Comparison of ENCODE assay signal across 8 mouse cellular contexts in genomic region chr9:30920736-30921135, GRCm38 (mm10). TPM values are rescaled to one million over a fixed set of nuclear protein-coding genes. Genes with fewer than 3 reads are reported as not detected.
DNase-seq lines count a peak whose midpoint lies in the region; ATAC-seq and TF ChIP-seq lines count a peak whose summit lies in the region.

No protein-coding gene starts in this region.

- no peak overlapping the region for H3K4me3 ChIP-seq in intestine, postnatal 0 days (ENCODE audit: low read depth, low read length)

- no peak for ATAC-seq in intestine, postnatal 0 days
- peak; percentile 46; the same call in 1 of the 2 replicates for ATAC-seq in megakaryocyte progenitor cell, adult 5-6 weeks (replicated peaks; ENCODE audit: poor library complexity)

- H3K36me3 ChIP-seq in intestine, postnatal 0 days (ENCODE audit: control insufficient read depth, insufficient read depth): no peaks in the 10 kb centered on the region

- 0 out of 2 replicates have a peak overlapping the region, but pooled peaks have one; percentile 79 for H3K4me2 ChIP-seq in intestine, postnatal 0 days (replicated peaks; ENCODE audit: low read depth)

- intact Hi-C loops in gastrocnemius, postnatal 14 days (cut with DNase I; ENCODE audit: low total_unique reads): no loop called here
- intact Hi-C loops in left cerebral cortex, postnatal 36 days (cut with DNase I): no loop called here

- TF ChIP-seq CTCF in intestine, postnatal 0 days (IDR thresholded peaks at IDR 0.05; ENCODE audit: low read depth): peak; percentile 68

- H3K27ac ChIP-seq in intestine, postnatal 0 days (ENCODE audit: low read depth, low read length): no peak overlapping the region

- H3K9ac ChIP-seq in intestine, postnatal 0 days (ENCODE audit: low read depth, low read length): no peak overlapping the region

- H3K27me3 ChIP-seq in intestine, postnatal 0 days (replicated peaks; ENCODE audit: control insufficient read depth, insufficient read depth, low read length): peaks cover 32% of the 10 kb centered on the region

- H3K4me1 ChIP-seq in intestine, postnatal 0 days (replicated peaks; ENCODE audit: control insufficient read depth, insufficient read depth, low read length): no peaks in the 10 kb centered on the region

- WGBS in intestine, postnatal 0 days: 32% methylated on average over 6 of the region's 6 CpGs

- peak; percentile 97 for DNase-seq in heart, adult 11 months
- DNase-seq in heart, adult 8-10 months (ENCODE audit: low spot score): no peak
- peak; percentile 93 for DNase-seq in ZHBTc4 (ENCODE audit: low read depth, low spot score)
- DNase-seq in gastrocnemius, postnatal 14 days: peak; percentile 61
- no peak for DNase-seq in left cerebral cortex, postnatal 36 days (ENCODE audit: low spot score in 2 of 2)
- no peak for DNase-seq in urinary bladder, adult 18-20 months (ENCODE audit: low spot score in 2 of 2)

- H3K9me3 ChIP-seq in intestine, postnatal 0 days (ENCODE audit: control insufficient read depth): no peaks in the 10 kb centered on the region

RNA-seq across cellular contexts. Expression of gene Adamts15, which starts 1.5 kb away (rescaled TPM):
- total RNA-seq in heart, adult 8-10 months (2022): 1 to 10 TPM; 4.6 to 7.1 (median 5.9) TPM
- total RNA-seq in gastrocnemius, postnatal 14 days (2021): 1 to 10 TPM; 3.9 to 5.8 TPM
- 0.91 and 0.95 TPM in 2 replicates for polyA plus RNA-seq in intestine, postnatal 0 days (2015; fragmentation: Nextera tagmentation; extraction: Ambion mirVana)
- total RNA-seq in megakaryocyte progenitor cell, adult 5-6 weeks (2015): not detected in 2 replicates
- total RNA-seq in megakaryocyte progenitor cell, adult 5-6 weeks (2017): 0.08 TPM in 1 of 2 replicates, not detected in the other
- 1 to 10 TPM; 4.7 to 6.4 TPM for total RNA-seq in left cerebral cortex, postnatal 36 days (2021)

RNA-seq across cellular contexts. Expression of gene Adamts8, which starts 21.6 kb away (rescaled TPM):
- total RNA-seq in heart, adult 8-10 months (2022): 1 to 10 TPM; 2.2 to 3.3 (median 2.9) TPM
- 1 to 10 TPM; 3.8 to 4.2 TPM for total RNA-seq in gastrocnemius, postnatal 14 days (2021)
- 4.1 and 4.7 TPM in 2 replicates for polyA plus RNA-seq in intestine, postnatal 0 days (2015; fragmentation: Nextera tagmentation; extraction: Ambion mirVana)
- total RNA-seq in megakaryocyte progenitor cell, adult 5-6 weeks (2015): not detected in 2 replicates
- not detected in 2 replicates for total RNA-seq in megakaryocyte progenitor cell, adult 5-6 weeks (2017)
- total RNA-seq in left cerebral cortex, postnatal 36 days (2021): 1 to 10 TPM; 4.0 to 4.1 TPM

Comparison
In these comparisons a context has a peak if more than half of its experiments do, and no peak if none do; other contexts are left out.
1. DNase-seq: peak in heart, adult 11 months (single experiment), ZHBTc4 (single experiment) and gastrocnemius, postnatal 14 days (single experiment); none in heart, adult 8-10 months (single experiment), left cerebral cortex, postnatal 36 days (0 of 2) and urinary bladder, adult 18-20 months (0 of 2).
2. RNA of gene Adamts15, which starts 1.5 kb away (total RNA-seq): 4.7 to 6.4 TPM in left cerebral cortex, postnatal 36 days, 4.6 to 7.1 TPM in heart, adult 8-10 months and 3.9 to 5.8 TPM in gastrocnemius, postnatal 14 days; 0.08 TPM in megakaryocyte progenitor cell, adult 5-6 weeks; every median in the first group is over 4 times any median in the second.